Mouse (Mus musculus): ENCODE data around the gene Stard5.
A peak's percentile ranks its signal among the peaks of the same experiment; 100 is the strongest.

Gene Stard5

DNA sequence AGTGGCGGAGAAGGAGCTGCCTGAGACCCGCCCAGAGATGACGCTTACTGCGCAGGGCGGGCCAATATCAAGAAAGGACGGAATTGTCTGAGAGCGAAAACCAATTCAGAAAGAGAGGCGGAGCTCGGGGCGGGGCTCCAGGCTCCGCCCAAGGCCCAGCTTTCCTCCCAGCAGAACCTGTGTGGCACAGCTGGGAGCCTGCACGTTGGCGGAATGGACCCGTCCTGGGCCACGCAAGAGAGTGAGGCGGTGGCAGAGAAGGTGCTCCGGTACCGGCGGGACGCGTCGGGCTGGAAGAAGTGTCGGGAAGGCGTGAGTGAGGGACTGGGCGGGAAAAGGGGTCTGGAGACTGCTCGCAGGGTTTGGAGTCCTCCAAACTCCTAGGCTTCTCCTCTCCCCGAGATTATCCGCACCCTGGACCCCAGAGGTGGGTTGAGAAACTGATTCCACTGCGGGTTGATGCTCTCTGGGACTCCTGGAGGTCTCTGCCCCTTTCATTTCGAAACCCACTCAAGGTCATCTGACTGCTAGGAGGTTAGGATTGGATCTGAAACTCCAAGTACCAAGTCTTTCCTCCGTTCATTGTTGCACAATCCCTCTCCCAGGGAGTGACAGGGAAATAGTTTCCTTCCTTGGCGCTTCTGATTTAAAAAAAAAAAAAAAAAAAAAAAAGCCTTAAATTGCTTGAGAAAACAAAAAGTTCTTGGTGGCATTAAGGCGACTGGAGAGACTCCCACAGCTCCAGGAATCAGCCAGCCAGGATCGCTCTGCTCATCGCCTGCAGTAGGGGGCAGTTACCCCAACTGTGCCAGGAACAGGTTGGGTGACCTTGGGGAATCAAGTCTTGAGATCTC is at the start of gene Stard5:
Gene Stard5, plus strand, starts transcription at position 132 of the 854 bp plus-strand sequence.
- peak; percentile 92 for DNase-seq

DNA sequence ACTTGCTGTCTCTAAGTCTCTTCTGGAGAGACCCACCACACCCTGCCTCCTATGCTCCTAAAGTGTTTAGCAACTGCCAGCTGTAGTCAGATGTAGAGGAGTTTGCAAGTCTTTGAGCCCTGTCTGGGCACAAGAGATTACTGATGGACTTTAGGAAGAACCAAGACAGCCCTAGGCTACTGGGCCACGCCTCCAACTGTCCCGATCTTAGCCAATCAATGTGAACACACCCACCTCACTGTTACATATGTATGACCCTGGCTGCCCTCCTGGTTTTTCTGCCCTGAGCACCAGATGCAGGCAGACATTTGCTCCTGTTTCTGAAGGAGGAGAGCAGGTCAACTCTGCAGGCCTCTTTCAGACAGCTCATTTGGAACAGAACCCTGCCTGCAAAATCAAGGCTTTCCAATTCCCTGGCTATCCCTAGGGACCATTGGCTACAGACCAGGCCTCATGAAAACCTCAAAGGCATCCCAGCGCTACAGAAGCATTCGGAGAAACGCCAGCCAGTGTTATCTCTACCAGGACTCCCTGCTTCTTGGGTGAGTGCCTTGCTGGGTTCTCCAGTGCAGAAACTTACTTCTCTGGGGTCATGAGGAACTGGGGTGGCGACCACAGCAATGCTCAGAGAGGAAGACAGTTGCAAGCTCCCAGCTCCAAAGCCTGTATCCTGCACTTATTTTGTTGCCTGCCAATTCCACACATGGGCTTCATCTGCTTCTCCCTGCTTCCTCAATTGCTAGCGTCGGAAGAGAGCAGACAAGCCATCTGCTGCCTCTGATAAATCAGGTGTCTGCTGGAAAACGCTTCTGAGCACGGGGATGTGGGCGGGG is 46.9 kb upstream of the Stard5 start, which contains the start of gene Tmc3:
Gene Tmc3, plus strand, starts transcription at position 289 of the 833 bp plus-strand sequence.
- DNase-seq = no peak

DNA sequence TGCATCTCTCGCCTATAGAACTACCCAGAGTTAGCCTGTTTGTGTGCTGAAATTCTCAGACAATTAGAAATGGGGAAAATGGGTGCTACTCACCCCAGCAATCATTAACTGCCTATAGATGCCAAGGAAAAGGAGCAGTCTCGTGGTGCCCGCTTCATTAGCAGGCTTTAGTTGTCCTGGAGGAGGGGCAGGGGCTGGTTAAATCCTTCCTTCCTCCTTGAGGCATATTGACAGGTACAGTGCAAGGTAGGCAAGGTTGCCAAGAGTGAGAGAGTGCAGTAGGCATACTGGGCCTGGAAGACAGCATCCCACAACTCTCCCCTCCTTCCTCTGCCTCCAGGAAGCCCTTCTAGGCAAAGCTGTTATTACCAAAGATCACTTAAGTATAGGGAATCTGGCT is 37.7 kb upstream of the Stard5 start:
- no peak for DNase-seq

DNA sequence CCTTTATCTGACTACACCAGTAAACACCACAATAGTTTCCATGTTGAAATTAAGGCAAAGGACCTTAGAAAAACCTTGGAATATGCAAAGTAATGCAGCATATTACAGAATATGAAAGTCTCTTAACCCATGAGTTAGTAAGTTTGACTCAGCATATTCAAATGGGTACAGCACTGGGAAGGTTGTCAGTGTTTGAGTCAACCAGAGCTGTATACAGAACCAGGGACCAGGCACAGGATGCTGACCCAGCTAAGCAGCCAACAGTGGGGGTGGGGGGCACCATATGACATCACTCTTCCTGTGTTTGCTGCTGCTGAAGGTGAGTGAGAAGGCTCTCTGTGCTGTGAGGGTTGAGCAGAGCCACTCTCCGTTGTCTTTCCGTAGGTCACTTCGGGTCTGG is 34.7 kb upstream of the Stard5 start:
- DNase-seq = no peak

DNA sequence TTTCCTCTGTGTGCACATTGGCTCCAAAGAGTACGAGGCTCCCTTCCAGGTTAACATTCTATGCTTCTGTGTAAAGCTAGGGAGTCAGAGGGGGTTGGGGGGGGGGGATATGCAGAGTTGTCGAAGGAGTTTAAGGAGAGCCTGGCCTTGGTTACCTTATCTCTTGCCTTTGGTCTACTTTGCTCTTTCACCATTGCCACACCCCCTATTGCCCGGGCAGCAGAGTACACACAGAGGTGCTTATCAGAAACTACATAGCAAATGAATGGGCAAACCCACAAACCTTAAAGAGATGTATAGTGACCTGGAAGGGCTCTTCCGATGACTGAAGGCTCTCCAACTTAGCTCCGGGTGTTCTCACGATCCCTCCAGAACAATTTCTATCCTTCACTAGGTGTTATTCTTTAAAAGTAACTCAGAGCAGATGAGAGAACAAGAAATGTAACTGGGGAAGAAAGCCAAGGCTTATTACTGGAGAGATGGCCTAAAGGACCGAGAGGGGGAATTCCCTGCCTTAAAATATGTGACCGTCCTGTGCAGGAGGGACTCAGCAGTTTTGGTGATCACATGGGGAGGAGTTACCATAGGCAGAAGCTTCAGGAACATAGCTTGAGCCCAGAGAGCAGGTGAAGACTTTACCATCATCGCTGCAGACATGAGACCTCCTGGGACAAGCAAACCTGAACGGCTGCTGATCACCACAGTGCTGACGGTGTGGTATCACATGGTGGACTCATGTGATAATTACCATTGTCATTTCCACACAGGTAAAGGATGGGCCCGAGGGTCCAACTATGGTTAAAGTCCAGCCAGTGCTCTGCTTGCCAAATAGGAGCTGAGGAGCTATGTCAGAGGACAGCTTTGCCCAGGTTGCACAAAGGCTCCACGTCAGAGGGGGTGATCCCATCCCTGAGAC is 32.5 kb upstream of the Stard5 start:
- no peak for DNase-seq

DNA sequence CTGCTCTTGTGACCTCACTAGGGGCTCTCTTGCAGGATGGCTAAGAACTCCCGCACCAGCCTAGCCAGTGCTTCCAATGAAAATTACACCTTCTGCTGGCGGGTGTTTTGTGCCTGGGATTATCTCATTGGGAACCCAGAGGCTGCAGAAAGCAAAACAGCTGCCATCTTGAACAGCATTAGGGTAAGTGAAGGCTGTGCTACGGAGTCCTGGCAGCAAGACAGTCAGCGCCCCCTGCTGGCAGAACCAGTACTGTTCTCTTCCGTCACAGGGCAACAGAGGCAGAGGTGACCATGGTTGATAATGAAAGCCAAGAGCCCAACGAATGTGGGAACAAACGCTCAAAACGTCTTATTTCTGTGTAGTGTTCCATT is 31.9 kb upstream of the Stard5 start:
- DNase-seq = peak; percentile 82

DNA sequence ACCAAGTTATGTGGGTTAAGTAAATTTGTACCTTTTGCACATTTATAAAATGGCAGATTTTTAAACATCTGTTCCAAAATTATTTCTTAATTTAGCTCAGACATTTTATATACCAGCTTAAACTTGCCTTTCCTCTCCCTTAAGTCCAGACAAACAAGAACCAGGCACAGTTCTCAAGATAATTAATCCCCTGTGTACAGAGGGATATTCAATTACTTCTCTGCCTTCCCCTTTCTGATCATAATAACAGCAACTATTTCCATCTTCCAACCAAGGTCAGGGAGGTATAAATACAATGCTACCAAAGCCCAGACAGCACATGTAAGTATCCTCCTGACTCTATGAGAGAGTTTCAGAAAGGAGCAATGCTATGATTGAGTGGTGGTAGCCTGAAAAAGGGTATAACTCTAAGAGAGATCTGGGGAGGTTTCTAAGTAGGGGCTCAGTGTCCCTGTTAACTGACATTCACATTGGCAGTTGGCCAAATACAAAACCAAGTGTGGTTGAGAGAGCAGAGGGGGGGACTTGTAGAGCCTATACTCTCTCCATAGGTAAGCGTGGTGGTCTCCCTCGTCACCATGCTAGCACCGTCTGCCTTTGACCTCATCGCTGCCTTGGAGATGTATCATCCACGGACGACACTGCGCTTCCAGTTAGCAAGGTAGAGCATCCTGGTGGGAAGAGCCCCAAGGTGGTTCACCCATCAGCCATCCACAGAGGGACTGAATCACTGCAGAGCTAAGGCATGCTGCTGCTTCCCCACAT is 27.4 kb upstream of the Stard5 start:
- DNase-seq = no peak

DNA sequence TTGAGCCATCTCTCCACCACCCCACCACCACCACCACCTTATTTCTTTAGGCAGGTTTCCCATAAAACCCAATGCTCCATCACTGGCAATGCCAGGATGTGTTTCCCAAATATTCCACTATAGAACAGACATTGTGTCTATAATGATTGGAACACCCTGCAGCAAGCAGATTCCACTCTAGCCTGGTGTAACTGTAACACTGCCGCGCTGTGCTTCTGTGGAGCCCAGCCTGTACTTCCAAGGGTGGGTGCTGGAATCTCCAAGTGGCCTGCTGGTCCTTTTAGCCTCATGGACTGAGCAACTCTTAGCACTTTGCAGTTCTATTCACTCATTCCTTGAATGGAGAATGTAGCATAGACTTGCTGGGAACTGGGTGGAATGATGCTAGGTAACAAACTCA is 25.0 kb upstream of the Stard5 start:
- DNase-seq = no peak

DNA sequence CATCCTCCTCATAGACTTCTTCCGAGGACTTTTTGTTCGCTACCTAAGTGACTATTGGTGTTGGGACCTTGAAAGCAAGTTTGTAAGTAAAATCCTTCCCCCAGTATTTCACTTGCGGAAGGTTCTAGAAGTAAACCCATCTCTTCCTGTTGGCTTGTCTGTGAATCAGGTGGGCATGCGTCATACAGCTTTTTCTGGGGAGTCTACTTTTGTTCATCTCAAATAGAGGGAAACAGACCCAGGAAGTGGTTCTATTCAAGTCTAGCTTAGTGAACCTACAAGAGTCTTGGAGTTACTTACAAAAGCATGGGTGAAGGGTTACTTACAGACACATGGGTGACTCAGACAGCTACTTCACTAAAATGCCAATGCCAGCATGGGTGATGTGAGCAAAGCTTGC is 21.9 kb upstream of the Stard5 start:
- no peak for DNase-seq

DNA sequence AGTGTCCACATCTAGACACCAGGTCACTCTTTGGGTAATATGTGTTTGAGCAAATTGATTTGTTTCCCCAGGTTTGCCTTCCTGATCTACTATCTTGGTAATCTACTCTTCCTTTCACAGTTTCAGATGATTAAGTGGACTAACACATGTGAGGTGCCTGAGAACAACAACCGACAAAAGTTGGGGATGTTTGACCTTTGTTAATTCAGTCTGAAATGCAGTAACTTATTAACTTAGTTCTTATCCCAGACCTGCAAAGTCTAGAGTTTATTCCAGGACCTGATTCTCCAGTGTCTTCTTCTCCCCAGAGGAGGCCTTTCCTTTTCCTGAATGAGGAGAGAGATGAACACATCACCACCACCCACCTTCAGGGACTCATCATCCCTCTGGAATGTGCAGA is 19.9 kb upstream of the Stard5 start:
- no peak for DNase-seq

DNA sequence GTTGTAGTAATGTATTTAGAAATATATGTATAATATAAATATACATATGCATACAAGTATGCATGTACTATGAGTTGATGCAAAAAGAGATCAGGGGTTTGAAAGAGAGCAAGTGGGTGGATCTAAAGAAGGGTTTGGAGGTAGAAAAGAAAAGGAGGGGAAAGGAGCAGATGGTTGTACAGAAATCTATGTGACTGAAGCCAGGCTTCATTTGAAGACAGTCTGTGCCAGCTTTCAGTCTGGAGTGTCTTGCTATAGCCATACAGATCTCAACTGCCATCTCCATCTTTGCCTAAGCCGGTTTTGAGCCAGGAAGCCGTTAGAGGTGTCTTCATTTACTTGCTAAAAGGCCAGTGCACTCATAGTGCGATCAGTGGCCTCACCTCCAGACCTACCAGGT is 16.5 kb upstream of the Stard5 start:
- no peak for DNase-seq

DNA sequence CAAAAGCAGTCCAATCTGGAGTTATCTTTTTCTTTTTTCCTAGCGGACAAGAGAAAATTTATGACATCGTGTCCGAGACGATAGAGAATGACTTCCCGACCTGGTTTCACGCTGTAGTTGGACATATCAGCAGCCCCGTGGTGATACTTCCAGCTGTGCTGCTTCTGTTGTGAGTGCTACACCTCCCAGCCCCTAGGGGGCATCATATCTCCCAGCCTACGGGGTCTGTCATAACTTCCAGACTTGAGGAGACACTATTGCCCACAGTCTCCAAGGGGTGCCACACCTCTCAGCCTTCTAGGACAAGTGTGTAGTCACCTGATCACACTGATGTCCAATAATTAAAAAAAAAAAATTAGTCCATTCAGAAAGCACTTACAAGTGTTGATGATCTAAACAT is 15.9 kb upstream of the Stard5 start:
- DNase-seq = no peak

DNA sequence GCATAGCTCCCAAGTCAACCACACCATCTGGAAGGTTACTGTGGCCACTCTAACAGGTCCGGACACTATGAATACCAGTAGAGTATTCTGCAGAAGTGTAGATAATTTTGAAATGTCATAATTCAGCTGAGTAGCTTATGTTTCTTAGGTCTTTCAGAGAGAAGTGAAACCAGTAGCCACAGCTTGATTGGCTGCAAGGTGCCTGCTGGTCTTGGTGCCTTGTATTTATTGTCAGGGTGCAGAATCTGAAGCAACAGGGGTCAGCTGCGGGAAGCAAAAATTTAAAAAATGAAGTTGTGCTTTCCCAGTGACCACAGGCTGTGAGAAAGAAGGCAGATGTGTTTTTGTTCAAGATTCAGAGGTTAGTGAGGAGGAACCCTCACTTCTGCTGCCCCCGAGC is 15.5 kb upstream of the Stard5 start:
- no peak for DNase-seq

DNA sequence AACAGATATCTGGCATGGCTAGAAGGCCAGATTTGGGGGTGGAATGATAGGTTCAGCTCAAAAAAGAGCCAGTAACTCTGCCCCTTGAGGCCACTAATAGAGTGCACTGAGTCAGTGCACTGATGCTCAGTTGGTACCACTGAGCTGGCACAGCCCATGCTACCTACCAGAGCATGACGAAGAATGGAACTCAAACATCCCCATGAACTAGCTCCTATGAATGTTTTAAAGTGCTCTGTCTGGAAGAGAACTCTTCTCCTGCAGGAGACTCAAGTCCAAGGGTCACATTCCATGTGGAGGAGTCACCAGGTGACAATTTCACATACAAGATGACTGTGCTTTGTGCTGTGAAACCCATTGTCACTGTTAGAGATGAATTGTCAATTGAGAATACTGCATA is 13.1 kb upstream of the Stard5 start:
- DNase-seq = no peak

DNA sequence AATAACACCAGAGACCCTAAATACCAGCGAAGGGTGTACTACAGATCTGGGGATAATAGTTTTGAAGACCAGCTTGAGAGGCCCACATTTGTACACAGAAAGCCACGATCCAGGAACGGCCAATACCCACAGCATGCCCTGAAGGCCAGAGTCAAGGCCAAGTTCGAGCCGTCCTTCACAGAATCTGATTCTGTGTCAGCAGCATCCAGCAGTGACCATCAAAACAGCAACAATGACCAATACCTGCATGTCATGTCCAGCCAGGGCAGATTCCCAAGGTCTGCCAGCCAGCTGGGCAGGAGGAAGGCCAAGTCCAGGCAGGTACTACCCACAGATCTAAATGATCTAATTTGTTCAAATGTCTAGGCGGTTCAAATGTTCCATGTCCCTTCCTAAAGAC is 9.2 kb upstream of the Stard5 start:
- no peak for DNase-seq

DNA sequence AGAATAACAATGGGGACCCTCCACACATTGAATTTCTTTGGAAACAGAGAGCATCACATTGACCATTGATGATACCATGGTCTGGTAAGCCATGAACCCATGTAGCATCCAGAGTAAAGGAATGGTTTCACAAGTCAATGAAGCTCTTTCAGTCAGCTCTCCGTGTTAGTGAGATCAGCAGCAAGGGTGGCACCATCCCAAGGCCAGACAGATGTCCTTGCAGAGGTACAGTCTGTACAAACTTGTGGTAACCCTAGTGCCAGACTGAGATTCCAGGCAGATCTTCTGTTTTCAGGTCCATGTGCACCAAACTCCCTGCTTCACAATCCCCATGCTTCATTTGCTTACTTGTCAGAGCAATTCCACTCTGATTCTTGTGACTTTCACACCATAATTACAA is 7.7 kb upstream of the Stard5 start:
- no peak for DNase-seq

DNA sequence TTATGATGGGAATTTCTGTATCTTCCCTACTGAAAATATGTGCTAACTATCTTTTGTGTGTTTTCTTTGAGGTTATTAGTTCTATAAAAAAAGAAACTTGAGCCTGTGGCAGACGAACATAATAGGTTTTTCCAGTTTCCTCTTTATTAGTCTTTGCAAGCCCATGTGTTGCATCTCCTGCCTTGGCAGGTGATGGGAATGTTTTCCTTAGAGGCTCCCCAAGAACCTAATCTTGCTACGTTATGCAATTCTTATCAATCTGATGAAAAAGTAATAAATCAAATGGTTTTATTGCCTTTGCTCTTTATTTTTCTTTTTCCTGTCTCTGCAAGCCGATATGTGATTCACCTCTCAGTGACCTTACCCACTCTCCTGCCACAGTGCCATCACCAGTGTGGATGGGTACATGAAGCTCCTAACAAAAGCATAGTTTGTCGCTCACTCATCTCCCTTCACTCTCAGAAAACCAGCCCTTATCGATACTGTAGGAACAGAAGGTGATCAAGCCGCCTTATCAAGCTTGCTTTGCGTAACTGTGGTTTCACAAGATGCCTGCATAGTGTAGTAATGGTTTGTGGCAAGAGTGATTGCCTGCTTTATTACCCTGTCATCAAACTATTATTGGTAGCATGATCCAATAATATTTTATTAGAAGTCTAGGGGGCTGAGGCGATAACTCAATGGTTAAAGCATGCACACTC is 5.1 kb upstream of the Stard5 start:
- no peak for DNase-seq

DNA sequence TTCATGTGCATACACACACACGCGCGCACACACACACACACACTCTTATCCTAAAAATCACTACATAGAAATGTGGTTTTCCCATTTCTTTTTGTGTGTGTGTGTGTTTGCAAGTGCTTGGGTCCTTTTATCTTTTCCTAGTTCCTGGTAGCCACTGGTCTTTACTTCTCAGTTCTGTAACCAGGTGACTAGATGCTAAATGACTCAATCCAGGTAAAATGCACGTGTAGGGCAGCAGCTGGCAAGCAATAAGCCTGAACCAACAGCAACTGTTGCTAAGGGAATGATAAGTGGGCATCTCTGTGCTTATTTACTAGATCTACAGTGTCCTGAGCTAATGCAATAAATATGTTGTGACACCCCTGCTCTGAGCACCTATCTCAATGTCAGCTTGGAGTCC is 4.4 kb upstream of the Stard5 start:
- DNase-seq = no peak

DNA sequence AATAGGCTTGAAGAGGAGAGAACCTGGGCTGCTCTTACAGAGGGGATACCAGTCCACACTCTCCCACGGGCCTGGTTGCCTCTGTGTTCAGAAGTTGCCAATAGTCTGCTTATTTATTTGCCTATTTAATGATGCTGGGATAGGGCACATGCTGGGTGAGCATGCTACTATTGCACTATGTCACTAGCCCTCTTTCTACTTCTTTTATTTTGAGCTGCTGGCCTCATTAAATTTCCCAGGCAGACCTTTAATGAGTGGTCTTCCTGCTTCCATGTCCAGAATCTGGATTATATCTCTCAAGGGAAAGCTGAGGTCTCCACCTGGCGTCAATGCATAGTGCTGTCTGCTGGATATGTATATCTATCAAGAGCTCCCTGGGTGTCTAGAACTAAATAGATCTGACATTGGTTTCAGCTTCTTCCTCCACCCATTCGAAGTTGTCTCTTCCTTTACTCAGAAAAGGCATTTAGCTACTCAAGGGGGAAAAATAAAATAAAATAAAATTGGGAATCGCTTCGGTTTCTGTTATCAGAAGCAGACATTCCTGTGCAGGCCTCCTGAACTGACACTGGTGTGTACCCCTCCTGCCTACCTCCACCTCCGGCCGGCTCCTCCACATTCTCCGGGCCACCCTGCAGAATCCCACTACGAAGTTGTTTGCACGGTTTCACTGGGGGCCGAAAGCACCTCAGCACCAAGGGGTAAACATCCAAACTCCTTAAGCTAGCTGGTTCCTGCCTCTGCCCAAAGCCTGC is 509 bp upstream of the Stard5 start:
- DNase-seq = no peak

DNA sequence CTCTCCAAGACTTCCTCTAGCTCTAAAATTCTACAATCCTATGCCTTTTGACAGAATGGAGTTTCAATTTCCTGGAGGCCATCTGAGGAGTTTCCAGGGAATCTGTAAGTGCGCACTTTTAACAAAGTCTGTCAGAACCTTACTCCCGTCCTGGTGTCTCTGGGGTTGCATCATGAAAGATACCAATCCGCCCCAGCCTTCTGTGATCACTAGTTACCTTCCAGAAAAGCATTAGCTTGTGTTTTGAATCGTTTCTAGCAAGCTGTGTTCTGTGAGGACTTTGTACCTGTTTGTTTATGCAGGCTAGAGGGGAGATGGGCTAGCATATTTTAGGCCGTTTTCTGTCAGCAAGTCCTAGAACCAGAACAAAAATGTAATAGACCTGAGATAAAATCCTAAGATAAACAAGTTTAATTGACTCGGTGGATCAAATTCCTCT is 942 bp downstream of the Stard5 start:
- no peak for DNase-seq

DNA sequence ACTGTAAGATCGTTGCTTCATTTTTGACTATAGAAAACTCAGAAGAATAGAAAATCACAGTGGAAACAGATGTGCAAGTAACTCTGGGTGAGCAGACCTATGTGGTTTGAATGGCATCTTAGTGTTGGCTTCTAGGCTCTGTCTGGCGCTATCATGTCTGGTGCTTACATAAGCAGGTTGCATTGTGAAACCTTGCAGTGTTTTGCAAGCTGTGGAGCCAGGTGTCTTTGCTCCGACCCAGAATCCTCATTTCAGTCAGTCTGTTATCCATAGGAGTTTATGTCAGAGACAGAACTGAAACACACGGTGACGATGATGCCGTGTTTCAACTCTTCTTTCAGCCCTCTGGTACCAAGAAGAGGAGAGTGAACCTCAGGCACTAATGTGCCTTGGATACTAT is 2.1 kb downstream of the Stard5 start:
- DNase-seq = no peak

Measured in thymus, postnatal 4 days (tissue).